Mouse (Mus musculus): ENCODE results near the gene Filip1. TPM values are rescaled to one million over a fixed set of nuclear protein-coding genes. Genes with fewer than 3 reads are reported as not detected.

The Filip1 gene
- polyA plus RNA-seq, 1 experiment, result 6.7 TPM

DNA sequence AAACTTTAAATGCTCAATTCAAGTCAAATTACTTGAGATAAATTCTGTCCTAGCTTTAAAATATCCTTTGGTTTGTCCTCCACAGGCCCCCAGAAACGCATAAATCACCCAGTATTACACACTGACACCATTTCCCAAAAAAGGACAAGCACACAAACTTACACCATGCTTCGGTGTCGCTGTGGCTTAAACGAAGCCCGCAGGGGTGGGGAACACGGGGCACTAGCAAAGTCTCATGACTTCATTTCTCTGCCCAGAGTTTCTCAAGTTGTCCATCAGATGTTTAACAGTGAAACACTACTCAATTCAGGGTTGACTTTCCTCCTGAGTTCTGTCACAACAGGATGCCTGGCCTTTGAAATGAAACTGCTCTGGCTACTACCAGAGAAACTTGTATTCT, 41.0 kb downstream of the Filip1 start:
- Histone ChIP-seq H3K4me1 (ENCODE audit: control insufficient read depth, insufficient read depth, insufficient read length, low read length) (peaks cover 9% of the 10 kb centered on the region), H3K4me3 (ENCODE audit: insufficient read depth, low read depth, low read length) (no peak overlapping the region), H3K27ac (replicated peaks; ENCODE audit: low read depth, low read length) (peak overlapping the region; percentile 97)

DNA sequence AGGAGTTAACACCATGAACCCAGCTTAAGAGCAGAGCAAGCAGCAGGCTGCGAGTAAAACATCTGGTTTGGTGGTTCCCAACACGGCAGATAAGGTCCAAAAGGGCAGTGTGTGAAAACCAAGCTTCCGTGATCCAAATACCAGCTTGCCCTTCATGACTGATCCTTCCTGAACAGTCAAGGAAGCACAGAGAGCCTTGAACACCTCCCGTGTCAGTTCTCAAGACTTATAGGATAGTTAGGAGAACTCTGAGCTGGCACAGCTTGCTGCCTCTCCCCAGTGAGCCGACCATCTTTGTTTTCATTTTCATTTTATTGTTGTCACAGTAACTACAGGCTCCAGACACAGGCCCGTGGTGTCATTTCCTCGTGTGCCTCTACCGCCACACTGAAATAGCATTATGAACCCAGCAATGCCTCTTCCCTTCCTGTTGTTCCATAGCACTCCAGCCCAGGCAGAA, 42.0 kb downstream of the Filip1 start:
- Histone ChIP-seq H3K4me3 (ENCODE audit: insufficient read depth, low read depth, low read length) (peak overlapping the region; percentile 56), H3K27ac (replicated peaks; ENCODE audit: low read depth, low read length) (peak overlapping the region; percentile 97), H3K4me1 (ENCODE audit: control insufficient read depth, insufficient read depth, insufficient read length, low read length) (peaks cover 13% of the 10 kb centered on the region)

DNA sequence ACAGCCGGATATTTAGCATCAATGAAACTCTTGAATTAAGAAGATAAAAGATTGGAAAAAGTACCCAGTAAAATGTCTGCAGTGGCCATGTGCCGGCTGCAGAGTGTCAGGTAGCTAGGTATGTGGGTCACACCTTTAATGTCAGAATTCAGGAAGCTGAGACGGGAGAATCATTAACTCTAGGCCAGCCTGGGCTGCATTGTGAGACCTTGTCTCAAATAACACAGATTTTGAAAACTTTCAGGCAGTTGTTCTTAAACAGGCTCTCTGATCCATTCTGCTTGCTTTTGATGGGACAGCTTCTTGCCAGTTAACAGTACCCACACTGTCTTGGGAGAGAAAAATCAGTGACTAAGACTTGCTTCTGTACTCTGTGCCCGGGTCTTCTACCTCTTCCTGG, 43.1 kb downstream of the Filip1 start:
- H3K27ac ChIP-seq (replicated peaks; ENCODE audit: low read depth, low read length), result 0 out of 2 replicates have a peak overlapping the region, but pooled peaks have one; percentile 24
- H3K4me3 ChIP-seq (ENCODE audit: insufficient read depth, low read depth, low read length), result no peak overlapping the region
- H3K4me1 ChIP-seq (ENCODE audit: control insufficient read depth, insufficient read depth, insufficient read length, low read length), result peaks cover 19% of the 10 kb centered on the region

DNA sequence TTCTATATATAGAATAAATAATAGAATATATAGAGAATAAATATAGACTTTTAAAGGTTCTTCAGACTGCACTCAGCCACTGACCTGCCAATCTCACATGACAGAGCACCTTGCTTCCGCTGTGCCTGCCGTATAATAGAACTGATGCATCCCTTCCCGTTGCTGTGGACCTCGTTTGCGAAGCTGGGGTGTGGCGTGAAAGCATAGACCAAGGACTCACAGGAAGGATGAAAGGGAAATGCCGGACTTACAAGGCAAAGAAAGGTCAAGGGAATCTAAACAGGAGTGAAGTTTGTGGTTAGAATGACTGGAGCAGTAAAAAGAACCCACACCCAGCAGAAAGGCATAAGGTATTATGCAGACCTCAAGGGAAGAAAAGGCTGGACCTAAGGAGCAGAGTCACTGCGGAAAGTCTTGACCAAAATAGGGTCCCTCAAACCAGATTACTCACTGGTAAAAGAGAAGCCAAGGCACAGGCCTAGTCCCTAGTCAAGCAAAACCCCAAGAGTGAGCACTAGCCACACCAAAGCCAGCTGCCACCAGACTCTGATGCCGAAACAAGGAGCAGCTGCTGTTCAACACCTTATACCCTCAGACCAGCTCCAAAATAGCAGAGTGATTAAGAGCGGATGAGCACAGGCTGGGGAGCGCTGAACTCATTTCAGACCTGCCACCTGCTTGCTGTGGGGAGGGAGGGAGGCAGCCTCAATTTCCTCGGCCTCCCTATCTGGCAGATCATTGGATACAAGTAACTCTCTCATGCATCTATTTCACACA, 45.8 kb downstream of the Filip1 start:
- H3K4me3 ChIP-seq (ENCODE audit: insufficient read depth, low read depth, low read length), result no peak overlapping the region
- peaks cover 21% of the 10 kb centered on the region for H3K4me1 ChIP-seq (ENCODE audit: control insufficient read depth, insufficient read depth, insufficient read length, low read length)
- H3K27ac ChIP-seq (replicated peaks; ENCODE audit: low read depth, low read length), result peak overlapping the region; percentile 46

DNA sequence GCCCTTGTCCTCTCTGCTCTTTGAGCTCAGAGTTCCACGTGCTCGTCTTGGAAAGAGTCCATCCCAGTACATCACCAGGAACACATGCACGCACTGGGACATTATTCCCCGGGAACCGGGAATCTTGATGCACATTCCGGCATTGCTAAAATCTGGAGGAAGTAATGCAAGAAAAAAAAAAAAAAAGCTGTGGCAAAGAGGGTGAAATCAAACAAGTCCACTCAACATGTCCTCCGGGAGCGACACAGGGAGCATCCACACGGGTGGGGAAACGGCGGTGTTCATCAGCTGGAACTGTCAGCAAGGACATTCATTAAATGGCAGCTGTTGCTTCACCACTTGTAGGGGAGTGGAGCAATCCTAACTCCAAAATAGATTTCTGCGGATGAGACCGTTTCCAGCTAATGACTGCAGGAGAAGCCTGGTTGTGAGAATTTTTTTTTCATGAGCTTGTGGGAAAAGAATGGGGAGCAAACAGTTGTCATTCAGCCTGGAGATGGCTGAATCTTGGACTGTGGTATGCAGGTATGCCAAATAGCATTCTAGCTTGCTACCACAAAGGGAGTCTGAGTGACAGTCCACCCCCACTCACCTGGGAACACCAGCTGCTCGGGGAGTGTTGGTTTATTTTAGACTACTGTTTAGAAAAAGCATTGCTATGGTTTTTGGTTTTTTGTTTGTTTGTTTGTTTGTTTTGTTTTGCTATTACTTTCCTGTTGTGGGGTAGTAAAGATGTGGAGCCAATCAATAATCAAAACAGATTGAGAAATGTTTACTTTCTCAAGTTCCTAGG, 46.9 kb downstream of the Filip1 start:
- peaks cover 16% of the 10 kb centered on the region for H3K4me1 ChIP-seq (ENCODE audit: control insufficient read depth, insufficient read depth, insufficient read length, low read length)
- peak overlapping the region; percentile 48 for H3K27ac ChIP-seq (replicated peaks; ENCODE audit: low read depth, low read length)
- H3K4me3 ChIP-seq (ENCODE audit: insufficient read depth, low read depth, low read length), result peak overlapping the region; percentile 26; the same call in 1 of the 2 replicates

DNA sequence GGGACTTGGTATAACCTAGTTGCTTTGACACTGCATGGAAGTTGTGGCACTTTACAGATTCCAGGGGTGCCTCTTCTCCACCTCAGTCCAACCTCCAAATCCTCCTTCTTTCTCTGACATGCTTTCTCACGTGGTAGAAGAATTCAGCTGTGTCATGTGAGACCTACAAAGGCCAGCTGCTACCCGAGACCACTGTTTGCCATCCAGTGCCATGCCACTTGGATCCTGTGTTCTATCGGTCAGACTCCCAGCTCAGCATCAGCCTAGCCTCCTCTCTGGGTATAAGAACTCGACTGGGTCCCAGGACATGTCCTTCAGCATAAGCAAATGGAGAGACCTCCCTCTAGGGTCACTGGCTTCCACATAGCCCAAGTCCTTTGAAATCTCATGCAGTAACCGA, 47.6 kb downstream of the Filip1 start:
- Histone ChIP-seq H3K27ac (replicated peaks; ENCODE audit: low read depth, low read length) (peak overlapping the region; percentile 31), H3K4me1 (ENCODE audit: control insufficient read depth, insufficient read depth, insufficient read length, low read length) (peaks cover 16% of the 10 kb centered on the region), H3K4me3 (ENCODE audit: insufficient read depth, low read depth, low read length) (no peak overlapping the region)

DNA sequence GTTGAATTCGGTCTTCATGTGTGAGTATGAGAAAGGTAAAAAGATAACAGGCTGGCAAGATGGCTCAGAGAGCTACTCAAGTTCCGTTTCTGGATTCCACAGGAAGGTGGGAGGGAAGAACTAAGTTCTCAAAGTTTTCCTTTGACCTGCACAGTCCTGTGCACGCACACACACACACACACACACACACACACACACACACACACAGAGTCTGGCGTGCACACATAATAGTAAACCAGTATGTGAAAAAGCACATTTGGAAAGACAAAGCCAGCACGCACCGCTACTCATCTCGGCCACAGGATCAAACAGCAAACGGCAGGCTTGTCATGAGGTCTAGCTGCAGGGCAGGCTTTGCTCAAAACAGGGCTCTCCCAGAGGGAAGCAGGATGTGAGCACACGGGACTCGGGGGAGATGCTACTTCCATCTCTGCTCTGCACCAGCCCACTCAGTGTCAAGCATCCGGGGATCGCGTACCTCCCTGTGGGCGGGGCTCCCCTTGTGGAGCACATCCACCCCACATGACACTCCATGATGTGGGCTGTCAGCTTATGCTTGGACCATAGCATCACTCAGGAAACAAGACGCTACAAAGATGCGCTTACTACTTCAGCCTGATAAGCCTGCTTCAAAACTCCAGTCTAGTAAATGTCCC, 50.9 kb downstream of the Filip1 start:
- Histone ChIP-seq H3K4me3 (ENCODE audit: insufficient read depth, low read depth, low read length) (peak overlapping the region; percentile 51), H3K4me1 (ENCODE audit: control insufficient read depth, insufficient read depth, insufficient read length, low read length) (peaks cover 14% of the 10 kb centered on the region)

DNA sequence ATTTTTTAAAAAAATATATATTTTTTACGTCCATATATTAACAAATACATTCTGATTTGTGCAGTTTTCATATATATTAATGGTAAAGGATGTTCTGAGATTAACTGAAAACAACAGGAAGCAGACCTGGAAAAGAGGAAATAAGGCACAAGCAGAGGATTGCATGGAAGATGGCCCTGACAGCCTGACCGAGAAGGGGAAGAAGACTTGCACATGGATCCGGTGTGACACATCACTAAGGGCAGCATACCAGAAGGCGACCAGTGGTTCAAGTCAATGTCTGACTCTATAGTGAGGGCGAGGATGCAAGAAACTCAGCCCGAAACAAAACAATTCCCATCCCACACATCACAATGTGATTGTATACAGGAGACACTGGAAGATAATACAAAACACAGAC, 52.2 kb downstream of the Filip1 start:
- Histone ChIP-seq H3K4me3 (ENCODE audit: insufficient read depth, low read depth, low read length) (peak overlapping the region; percentile 26; the same call in 1 of the 2 replicates), H3K27ac (replicated peaks; ENCODE audit: low read depth, low read length) (peak overlapping the region; percentile 77), H3K4me1 (ENCODE audit: control insufficient read depth, insufficient read depth, insufficient read length, low read length) (peaks cover 12% of the 10 kb centered on the region)

More for the DNA sequence above, 50.9 kb downstream of the Filip1 start:
- peak overlapping the region; percentile 77 for H3K27ac ChIP-seq (replicated peaks; ENCODE audit: low read depth, low read length)

DNA sequence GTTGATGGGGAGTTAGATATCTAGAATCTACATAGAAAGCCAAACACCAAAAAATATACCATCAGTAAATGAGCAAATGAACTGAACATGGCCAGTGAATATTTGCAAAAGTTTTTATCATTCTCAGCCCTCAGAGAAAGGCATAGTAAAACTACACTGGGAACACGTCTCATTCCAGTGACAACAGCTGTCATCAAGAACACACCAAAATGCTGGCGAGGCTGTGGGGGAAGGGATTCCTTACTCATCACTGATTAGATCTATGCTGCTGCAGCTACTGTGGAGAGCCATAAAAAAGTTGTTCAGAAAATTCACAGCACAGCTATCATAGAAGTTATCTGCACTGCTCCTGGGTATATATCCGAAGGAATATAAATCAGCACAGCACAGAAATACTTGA, 54.3 kb downstream of the Filip1 start:
- no peak overlapping the region for H3K27ac ChIP-seq (replicated peaks; ENCODE audit: low read depth, low read length)

DNA sequence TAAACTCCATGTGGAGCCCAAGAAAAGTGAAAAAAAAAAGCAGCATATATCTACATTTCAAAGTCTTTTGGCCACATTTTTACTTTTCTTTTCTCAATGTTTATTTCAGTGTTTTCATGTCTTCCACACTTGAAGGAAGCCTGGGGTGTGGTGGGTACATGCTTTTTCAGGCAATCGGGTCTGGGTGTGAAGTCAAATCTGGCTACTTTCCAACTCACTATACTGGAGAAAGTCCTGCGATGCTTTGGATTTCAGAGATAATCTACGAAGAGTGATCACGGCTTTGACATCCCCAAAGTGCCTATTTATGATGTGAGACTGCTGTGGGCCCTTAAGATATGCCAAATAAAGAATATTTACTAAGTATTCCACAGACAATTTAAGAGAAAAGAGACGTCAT, 57.7 kb downstream of the Filip1 start:
- peaks cover 21% of the 10 kb centered on the region; the same call in 1 of the 2 replicates for H3K4me1 ChIP-seq (ENCODE audit: control insufficient read depth, insufficient read depth, insufficient read length, low read length)
- H3K27ac ChIP-seq (replicated peaks; ENCODE audit: low read depth, low read length), result no peak overlapping the region
- H3K4me3 ChIP-seq (ENCODE audit: insufficient read depth, low read depth, low read length), result no peak overlapping the region

More for the DNA sequence above, 54.3 kb downstream of the Filip1 start:
- Histone ChIP-seq H3K4me3 (ENCODE audit: insufficient read depth, low read depth, low read length) (no peak overlapping the region), H3K4me1 (ENCODE audit: control insufficient read depth, insufficient read depth, insufficient read length, low read length) (peaks cover 5% of the 10 kb centered on the region; the same call in 1 of the 2 replicates)

DNA sequence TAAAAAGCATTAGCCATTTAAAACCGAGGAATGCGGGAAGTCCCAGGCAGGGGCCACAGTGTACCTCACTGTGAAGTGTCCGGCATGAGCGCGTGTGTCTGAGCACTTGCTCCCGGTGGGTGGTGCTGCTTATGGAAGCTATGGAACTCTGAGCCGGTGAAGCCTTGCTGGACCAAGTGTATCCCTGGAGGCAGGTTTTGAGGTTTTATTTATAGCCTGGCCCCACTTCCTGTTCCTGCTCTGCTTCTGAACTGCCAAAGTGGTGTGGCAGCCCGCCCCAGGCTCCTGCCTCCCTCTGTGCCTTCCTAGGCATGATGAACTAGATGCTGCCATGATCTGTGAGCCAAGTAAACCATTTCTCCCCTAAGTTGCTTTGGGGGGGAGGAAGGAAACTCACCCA, 60.7 kb downstream of the Filip1 start:
- Histone ChIP-seq H3K4me1 (ENCODE audit: control insufficient read depth, insufficient read depth, insufficient read length, low read length) (peaks cover 21% of the 10 kb centered on the region; the same call in 1 of the 2 replicates), H3K27ac (replicated peaks; ENCODE audit: low read depth, low read length) (peak overlapping the region; percentile 92), H3K4me3 (ENCODE audit: insufficient read depth, low read depth, low read length) (no peak overlapping the region)

DNA sequence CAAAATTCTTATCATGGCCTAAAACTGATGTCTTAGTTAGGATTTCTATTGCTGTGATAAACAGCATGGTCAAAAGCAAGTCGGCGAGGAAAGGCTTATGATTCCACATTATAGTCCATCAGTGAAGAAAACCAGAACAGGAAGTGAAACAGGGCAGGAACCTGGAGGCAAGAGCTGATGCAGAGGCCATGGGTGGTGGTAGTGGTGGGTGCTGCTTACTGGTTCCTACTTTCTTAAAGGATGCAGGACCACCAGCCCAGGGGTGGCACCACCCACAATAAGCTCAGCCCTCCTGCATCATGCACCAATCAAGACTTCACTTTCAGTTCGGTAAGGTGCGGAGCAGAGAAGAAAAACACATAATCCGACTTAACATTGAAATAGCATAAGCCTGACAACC, 61.3 kb downstream of the Filip1 start:
- Histone ChIP-seq H3K4me1 (ENCODE audit: control insufficient read depth, insufficient read depth, insufficient read length, low read length) (peaks cover 21% of the 10 kb centered on the region; the same call in 1 of the 2 replicates), H3K27ac (replicated peaks; ENCODE audit: low read depth, low read length) (peak overlapping the region; percentile 92), H3K4me3 (ENCODE audit: insufficient read depth, low read depth, low read length) (no peak overlapping the region)

DNA sequence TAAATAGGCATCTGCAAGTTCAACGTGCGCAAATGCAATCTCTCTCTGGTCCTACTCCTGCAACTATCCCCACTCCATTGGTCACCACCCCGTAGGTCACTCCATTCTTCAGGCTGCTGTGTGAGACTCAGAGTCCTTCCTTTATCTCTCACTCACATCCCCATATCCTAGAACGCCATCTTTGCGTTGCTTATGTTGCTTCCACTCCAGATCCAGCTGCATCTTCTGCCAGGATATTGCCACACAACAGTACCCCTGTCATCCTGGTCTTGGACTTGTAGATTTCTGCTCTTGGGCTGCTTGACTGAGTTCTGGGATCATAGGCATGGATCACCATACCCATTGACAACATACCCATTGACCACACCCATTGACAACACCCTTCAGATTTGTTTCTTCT, 62.0 kb downstream of the Filip1 start:
- peaks cover 20% of the 10 kb centered on the region; the same call in 1 of the 2 replicates for H3K4me1 ChIP-seq (ENCODE audit: control insufficient read depth, insufficient read depth, insufficient read length, low read length)
- no peak overlapping the region for H3K4me3 ChIP-seq (ENCODE audit: insufficient read depth, low read depth, low read length)
- H3K27ac ChIP-seq (replicated peaks; ENCODE audit: low read depth, low read length), result peak overlapping the region; percentile 68

DNA sequence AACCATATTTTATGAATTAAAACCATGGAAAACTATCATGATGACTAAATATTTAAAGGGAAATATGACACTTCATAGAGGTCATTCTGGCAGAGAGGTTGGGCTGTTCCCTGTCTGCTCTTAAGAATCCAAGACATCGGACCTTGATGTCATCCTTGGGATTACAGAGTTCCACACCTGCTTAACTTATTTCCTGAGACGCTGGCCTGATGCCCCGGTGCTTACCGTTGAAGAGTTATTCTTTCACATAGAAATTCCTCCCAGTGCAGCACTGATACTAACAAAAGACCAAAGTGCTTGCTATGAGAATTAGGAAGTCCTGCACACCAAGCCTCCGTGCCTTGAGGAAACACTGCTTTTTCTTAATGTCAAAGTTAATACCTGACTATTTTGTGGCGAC, 62.6 kb downstream of the Filip1 start:
- Histone ChIP-seq H3K27ac (replicated peaks; ENCODE audit: low read depth, low read length) (peak overlapping the region; percentile 68), H3K4me3 (ENCODE audit: insufficient read depth, low read depth, low read length) (no peak overlapping the region), H3K4me1 (ENCODE audit: control insufficient read depth, insufficient read depth, insufficient read length, low read length) (peaks cover 20% of the 10 kb centered on the region; the same call in 1 of the 2 replicates)

DNA sequence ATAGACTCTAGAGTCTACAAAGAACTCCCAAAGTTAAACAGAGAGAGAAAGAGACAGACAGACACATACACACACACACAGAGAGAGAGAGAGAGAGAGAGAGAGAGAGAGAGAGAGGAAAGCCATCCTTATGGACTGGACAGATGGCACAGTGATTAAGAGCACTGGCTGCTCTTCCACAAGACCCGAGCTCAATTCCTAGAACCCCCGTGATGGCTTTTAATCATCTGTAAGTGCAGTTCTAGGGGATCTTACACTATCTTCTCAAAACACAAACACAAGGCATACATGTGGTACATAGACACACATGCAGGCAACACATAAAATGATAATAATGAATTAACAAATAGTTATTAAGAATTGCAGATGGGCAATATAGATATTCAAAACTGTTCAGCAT, 64.3 kb downstream of the Filip1 start:
- H3K27ac ChIP-seq (replicated peaks; ENCODE audit: low read depth, low read length), result no peak overlapping the region
- peaks cover 20% of the 10 kb centered on the region; the same call in 1 of the 2 replicates for H3K4me1 ChIP-seq (ENCODE audit: control insufficient read depth, insufficient read depth, insufficient read length, low read length)
- H3K4me3 ChIP-seq (ENCODE audit: insufficient read depth, low read depth, low read length), result no peak overlapping the region

Measured in brown adipose tissue, adult 24 weeks (tissue).